Mouse (Mus musculus): Measurements from ENCODE around the gene Kalrn. TPM values are rescaled to one million over a fixed set of nuclear protein-coding genes. Genes with fewer than 3 reads are reported as not detected.
"Not testable (repeated sequence)": the region's sequence is repeated elsewhere in the genome, so short reads cannot be mapped to it uniquely, and the experiment has no call there.

Gene Kalrn
- total RNA-seq, 2 experiments from 2014 or later, result 7.2 to 10.4 TPM

GRCm38 (mm10) chr16:34082494-34083469 lies 490.6 kb downstream of the Kalrn start:
- DNase-seq (ENCODE audit: low spot score in 2 of 2), result no peak

GRCm38 (mm10) chr16:34081683-34082438 lies 491.5 kb downstream of the Kalrn start:
- DNase-seq (ENCODE audit: low spot score in 2 of 2), result no peak

GRCm38 (mm10) chr16:34081314-34081682 lies 492.0 kb downstream of the Kalrn start:
- DNase-seq (ENCODE audit: low spot score in 2 of 2), result not testable (repeated sequence)

DNA sequence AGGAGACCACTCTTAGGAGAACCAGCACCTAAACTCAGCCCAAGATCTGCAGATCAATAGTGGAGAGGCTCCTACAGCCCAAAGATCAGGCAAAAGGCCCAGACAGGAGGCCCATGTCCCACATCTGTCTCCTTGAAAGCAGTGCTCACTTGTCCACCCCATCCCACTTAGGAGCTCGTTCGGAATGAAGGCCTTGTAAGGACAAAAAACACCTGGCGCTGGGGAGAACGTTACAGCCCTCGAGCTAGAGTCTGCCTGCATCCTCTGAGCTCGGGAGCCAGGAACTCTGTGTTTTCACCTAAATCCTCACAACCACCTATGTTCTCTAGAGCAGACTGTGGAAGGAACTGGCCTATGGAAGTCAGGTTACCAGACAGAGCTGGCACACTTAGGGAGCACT lies 492.5 kb downstream of the Kalrn start:
- DNase-seq (ENCODE audit: low spot score in 2 of 2), result no peak

DNA sequence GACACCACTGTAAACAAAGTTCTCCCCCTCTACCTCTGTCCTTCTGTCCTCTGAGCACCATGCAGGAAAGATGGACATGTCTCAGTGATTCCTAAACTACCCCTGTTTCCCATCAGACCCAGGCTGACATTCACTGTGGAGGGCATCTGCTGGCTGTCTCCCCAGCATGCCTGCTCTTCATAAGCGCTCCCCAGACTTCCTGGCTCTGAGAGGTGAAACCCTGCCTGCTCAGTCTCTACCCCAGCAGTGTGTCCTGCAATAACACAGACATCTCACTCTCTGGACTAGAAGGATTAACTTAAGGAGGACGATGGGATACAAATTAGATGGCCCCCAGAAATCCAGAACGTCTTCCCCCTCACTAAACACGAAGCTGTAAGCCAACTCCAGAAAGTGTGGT lies 493.8 kb downstream of the Kalrn start:
- no peak for DNase-seq (ENCODE audit: low spot score in 2 of 2)

DNA sequence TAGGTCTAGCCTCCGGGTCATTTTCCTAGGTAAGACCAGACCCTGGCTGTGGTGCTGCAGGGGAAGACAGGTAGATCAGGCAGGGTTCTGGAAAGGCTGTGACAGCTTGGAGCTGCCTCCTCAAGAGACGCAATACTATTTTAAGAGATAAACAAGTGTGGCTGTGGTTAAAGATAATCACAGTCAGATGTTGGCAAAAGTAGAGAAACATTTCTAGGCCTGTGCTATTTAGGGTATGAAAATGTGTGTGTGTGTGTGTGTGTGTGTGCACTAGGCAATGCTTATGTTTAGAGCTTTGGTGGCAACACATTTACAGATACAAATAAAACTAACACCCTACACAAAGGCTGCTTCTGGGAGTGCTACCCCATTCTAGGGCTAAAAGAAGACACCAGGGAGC lies 494.6 kb downstream of the Kalrn start:
- no peak for DNase-seq (ENCODE audit: low spot score in 2 of 2)

DNA sequence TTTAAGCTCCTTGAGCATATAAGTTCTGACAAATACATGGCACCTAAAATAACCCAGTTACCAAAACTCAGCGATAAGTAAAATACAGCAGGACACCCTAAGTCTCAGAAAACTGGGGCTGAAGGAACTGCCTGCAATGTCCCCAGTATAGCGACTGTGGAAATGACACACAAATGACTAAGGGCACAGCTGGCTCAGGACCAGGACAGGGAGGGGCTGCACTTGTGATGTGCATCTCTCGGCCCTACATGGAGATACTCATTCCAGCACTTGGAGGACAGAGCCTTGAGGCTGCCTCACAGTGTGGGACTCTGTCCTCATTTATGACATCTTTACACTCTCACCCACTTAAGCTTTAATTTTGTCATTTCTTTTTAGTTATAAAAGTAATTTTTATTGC lies 497.2 kb downstream of the Kalrn start:
- no peak for DNase-seq (ENCODE audit: low spot score in 2 of 2)

DNA sequence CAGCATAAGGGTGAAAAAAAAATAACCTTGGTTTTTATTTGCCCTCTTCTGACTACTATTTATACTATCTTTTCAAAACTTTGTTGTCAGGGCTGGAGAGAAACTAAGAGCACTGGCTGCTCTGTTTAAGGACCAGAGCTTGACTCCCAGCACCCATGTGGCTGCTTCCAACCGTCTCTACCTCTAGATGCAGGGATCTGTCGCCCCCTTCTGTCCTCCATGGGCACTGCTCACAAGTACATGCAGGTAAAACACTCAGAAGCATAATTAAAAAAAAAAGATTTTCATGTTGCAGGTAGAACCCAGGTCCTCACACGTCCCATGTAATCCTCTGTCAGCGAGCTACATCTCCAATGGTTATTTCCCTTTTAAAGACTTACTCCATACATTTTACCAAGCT lies 499.4 kb downstream of the Kalrn start:
- no peak for DNase-seq (ENCODE audit: low spot score in 2 of 2)

DNA sequence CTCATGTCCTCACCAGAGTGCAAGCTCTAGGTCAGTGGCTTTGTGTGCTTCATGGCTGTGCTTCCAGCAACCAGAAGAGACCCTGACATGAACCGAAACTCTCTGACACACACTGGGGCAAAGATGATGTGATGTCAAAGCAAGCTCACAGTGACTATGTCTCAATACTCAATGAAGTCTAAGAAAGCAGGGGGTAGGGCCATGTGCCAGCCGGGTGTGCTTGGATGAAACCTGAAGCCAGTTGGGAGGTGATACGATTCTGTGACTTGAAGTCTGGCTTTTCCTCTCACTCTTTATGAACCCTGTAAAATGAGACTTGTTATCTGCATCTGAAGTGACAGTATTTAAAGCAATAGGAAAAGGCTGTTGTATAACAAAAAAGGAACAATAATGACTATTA lies 501.2 kb downstream of the Kalrn start:
- no peak for DNase-seq (ENCODE audit: low spot score in 2 of 2)

- no peak for DNase-seq (ENCODE audit: low spot score in 2 of 2)
These were observed 502.0 kb downstream of the Kalrn start for GRCm38 (mm10) chr16:34071223-34071825.

DNA sequence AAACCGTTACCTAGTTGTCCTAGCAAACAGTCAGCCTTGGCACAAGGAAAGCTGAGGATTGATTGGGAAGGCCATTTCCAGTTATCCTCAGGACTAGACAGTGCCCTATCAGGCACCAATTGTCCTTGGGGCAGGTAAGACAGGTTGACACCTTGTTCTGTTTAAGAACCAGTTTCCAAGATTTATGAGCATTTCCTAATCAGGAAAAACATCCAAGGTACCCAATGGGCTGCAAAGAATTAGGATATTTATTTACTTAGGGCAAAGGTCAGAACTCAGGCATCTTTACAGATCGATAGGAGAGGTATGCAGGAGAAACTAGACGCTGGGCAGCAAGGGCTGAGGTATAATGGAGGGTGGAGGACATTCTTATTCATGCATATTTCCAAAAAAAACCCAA lies 503.9 kb downstream of the Kalrn start:
- no peak for DNase-seq (ENCODE audit: low spot score in 2 of 2)

GRCm38 (mm10) chr16:34066922-34067321 lies 506.4 kb downstream of the Kalrn start:
- DNase-seq (ENCODE audit: low spot score in 2 of 2), result no peak

- DNase-seq (ENCODE audit: low spot score in 2 of 2), result no peak
These were observed 507.0 kb downstream of the Kalrn start for GRCm38 (mm10) chr16:34066376-34066775.

GRCm38 (mm10) chr16:34063313-34063712 lies 510.0 kb downstream of the Kalrn start:
- no peak for DNase-seq (ENCODE audit: low spot score in 2 of 2)

GRCm38 (mm10) chr16:34061661-34062060 lies 511.7 kb downstream of the Kalrn start:
- DNase-seq (ENCODE audit: low spot score in 2 of 2), result no peak

DNA sequence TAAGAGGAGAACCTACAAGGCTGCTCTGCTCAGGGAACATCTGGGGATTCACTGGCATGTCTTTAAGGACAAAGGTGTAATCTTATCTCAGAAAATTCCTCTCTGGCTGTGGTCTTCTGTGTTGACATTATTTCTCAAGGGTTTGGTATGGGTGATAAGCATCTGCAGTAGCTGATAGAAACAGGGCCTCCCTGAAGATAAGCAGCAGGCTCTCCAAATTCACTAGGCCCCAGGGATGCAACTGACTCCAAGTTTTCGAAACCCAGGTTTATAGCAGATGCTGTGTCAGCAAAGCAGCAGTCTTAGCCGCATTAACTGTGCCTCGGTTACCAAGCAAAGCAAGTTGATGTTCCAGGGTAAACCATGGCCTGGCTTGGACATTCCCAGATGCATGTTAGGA lies 514.7 kb downstream of the Kalrn start:
- no peak for DNase-seq (ENCODE audit: low spot score in 2 of 2)

DNA sequence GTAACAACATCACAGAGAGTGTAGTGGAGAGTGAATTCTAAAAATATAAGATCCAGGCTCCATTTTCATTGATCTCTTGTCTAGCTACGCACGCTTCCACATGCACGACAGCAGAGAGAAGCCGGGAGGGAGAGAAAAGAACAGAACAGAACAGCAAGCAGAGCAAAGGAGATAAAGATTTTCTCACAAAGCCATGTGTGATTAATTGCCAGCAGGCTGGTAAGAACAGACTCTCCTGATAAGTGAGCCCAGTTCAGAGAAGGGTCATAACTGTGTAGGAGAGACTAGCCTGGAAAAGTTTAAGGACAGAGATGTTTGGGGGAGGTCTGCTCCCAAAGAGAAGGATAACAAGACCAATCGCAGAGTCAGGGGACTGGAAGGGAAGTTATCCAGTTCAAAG lies 515.9 kb downstream of the Kalrn start:
- no peak for DNase-seq (ENCODE audit: low spot score in 2 of 2)

DNA sequence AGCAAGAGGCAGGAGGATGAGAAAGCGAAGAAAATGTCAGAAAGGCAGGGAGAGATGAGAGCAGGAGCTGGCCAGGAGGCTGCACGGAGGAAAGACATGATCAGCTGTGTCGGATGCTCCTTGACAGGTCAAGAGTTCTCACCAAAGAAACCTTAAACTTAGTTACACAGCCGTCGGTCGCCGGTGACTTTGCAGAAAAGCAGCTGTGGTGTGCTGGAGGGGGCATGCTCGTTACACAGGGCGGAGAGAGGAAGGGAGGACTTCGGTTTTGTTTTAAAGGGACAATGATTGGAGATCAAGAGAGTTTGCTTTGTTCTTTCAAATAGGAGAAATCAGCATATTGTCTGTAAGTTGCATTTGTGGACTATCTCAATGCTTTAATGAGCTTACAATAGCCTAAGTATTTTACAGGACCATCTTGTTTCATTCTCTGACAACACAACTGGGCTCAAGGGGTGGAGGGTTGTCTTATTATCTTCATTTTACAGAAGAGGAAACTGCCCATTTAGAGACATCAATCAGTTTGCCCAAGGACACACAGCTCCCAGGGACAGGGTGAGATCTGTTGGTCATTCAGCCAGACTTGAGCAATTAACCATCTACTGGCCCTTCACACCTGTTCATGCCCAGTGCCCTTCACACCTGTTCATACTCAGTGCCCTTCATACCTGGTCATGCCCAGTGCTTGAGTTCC lies 516.8 kb downstream of the Kalrn start:
- DNase-seq (ENCODE audit: low spot score in 2 of 2), result no peak

- no peak for DNase-seq (ENCODE audit: low spot score in 2 of 2)
These were observed 523.2 kb downstream of the Kalrn start for GRCm38 (mm10) chr16:34050090-34050489.

- DNase-seq (ENCODE audit: low spot score in 2 of 2), result no peak
These were observed 524.0 kb downstream of the Kalrn start for GRCm38 (mm10) chr16:34049361-34049760.

GRCm38 (mm10) chr16:34048232-34048631 lies 525.1 kb downstream of the Kalrn start:
- DNase-seq (ENCODE audit: low spot score in 2 of 2), result no peak
